Mouse (Mus musculus): ENCODE data around the gene Gls. TPM values are rescaled to one million over a fixed set of nuclear protein-coding genes. Genes with fewer than 3 reads are reported as not detected.

Gene Gls
- polyA plus RNA-seq, 1 experiment from 2014 or later: 33.9 TPM

- H3K36me3 ChIP-seq (ENCODE audit: control insufficient read depth, insufficient read depth): peaks cover 88% of the 10 kb centered on the region
- no peak overlapping the region for H3K4me3 ChIP-seq (ENCODE audit: low read depth, low read length)
- no peak for ATAC-seq
- no peak overlapping the region for H3K4me2 ChIP-seq (replicated peaks; ENCODE audit: low read depth)
- H3K27ac ChIP-seq (ENCODE audit: low read depth, low read length): no peak overlapping the region
- H3K9ac ChIP-seq (ENCODE audit: low read depth, low read length): no peak overlapping the region
- H3K27me3 ChIP-seq (replicated peaks; ENCODE audit: control insufficient read depth, insufficient read depth, low read length): no peaks in the 10 kb centered on the region
- H3K4me1 ChIP-seq (replicated peaks; ENCODE audit: control insufficient read depth, insufficient read depth, low read length): peaks cover 3% of the 10 kb centered on the region; the same call in 1 of the 2 replicates
- no peak for TF ChIP-seq CTCF (IDR thresholded peaks at IDR 0.05; ENCODE audit: low read depth)
- no peaks in the 10 kb centered on the region for H3K9me3 ChIP-seq (ENCODE audit: control insufficient read depth)
- 78% methylated on average over 7 of the region's 7 CpGs for WGBS
These were observed 84.9 kb downstream of the Gls start for GRCm38 (mm10) chr1:52148178-52148577.

- 91% methylated on average over 2 of the region's 2 CpGs for WGBS
- H3K9me3 ChIP-seq (ENCODE audit: control insufficient read depth): no peaks in the 10 kb centered on the region
- H3K27me3 ChIP-seq (replicated peaks; ENCODE audit: control insufficient read depth, insufficient read depth, low read length): no peaks in the 10 kb centered on the region
- no peak overlapping the region for H3K4me2 ChIP-seq (replicated peaks; ENCODE audit: low read depth)
- ATAC-seq: no peak
- H3K36me3 ChIP-seq (ENCODE audit: control insufficient read depth, insufficient read depth): peaks cover 84% of the 10 kb centered on the region
- no peak overlapping the region for H3K27ac ChIP-seq (ENCODE audit: low read depth, low read length)
- peaks cover 3% of the 10 kb centered on the region; the same call in 1 of the 2 replicates for H3K4me1 ChIP-seq (replicated peaks; ENCODE audit: control insufficient read depth, insufficient read depth, low read length)
- no peak overlapping the region for H3K4me3 ChIP-seq (ENCODE audit: low read depth, low read length)
- TF ChIP-seq CTCF (IDR thresholded peaks at IDR 0.05; ENCODE audit: low read depth): no peak
- H3K9ac ChIP-seq (ENCODE audit: low read depth, low read length): no peak overlapping the region
These were observed 85.6 kb downstream of the Gls start for GRCm38 (mm10) chr1:52147431-52147830.

DNA sequence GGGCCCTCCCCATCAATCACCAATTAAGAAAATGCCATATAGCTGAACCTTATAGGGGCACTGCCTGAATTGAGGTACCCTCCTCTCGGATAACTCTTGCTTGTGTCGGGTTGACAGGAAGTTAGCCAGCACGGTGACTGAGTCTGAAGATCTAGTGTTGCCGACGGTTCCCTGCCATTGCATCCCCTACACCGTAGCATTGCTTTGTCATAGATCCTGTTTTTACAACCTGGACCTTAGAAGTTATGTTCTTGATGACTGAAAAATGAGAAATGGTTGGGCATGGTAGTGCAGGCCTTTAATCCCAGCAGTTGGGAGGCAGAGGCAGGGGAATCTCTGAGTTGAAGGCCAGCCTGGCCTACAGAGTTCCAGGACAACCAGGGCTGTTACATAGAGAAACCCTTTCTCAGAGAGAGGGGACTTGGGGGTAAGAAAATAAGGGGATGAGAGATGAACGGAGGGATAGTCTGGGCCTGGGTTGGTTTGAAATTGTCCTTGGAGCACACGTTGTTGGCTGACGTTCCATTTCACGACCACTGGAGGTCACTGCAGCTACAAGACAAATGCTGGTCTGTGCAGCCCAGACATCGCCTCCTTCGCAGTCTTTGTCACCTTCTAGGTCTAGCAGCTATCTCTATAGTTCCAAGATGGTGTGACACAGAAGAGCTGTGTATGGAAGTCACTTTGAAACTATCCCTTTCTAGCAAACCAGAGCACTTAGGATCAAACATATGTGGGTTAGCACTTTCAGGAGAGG lies 86.6 kb downstream of the Gls start:
- no peaks in the 10 kb centered on the region for H3K9me3 ChIP-seq (ENCODE audit: control insufficient read depth)
- WGBS: 60% methylated on average over 12 of the region's 12 CpGs
- H3K4me2 ChIP-seq (replicated peaks; ENCODE audit: low read depth): no peak overlapping the region
- peaks cover 79% of the 10 kb centered on the region for H3K36me3 ChIP-seq (ENCODE audit: control insufficient read depth, insufficient read depth)
- H3K4me1 ChIP-seq (replicated peaks; ENCODE audit: control insufficient read depth, insufficient read depth, low read length): peaks cover 3% of the 10 kb centered on the region; the same call in 1 of the 2 replicates
- no peak overlapping the region for H3K27ac ChIP-seq (ENCODE audit: low read depth, low read length)
- no peak overlapping the region for H3K4me3 ChIP-seq (ENCODE audit: low read depth, low read length)
- peak; percentile 88 for TF ChIP-seq CTCF (IDR thresholded peaks at IDR 0.05; ENCODE audit: low read depth)
- ATAC-seq: peak; percentile 31; the same call in 1 of the 2 replicates
- H3K27me3 ChIP-seq (replicated peaks; ENCODE audit: control insufficient read depth, insufficient read depth, low read length): no peaks in the 10 kb centered on the region
- no peak overlapping the region for H3K9ac ChIP-seq (ENCODE audit: low read depth, low read length)

GRCm38 (mm10) chr1:52144907-52145306 lies 88.1 kb downstream of the Gls start:
- TF ChIP-seq CTCF (IDR thresholded peaks at IDR 0.05; ENCODE audit: low read depth): no peak
- Histone ChIP-seq H3K4me2 (replicated peaks; ENCODE audit: low read depth) (no peak overlapping the region), H3K9me3 (ENCODE audit: control insufficient read depth) (no peaks in the 10 kb centered on the region), H3K9ac (ENCODE audit: low read depth, low read length) (no peak overlapping the region), H3K36me3 (ENCODE audit: control insufficient read depth, insufficient read depth) (peaks cover 81% of the 10 kb centered on the region), H3K27me3 (replicated peaks; ENCODE audit: control insufficient read depth, insufficient read depth, low read length) (no peaks in the 10 kb centered on the region), H3K4me1 (replicated peaks; ENCODE audit: control insufficient read depth, insufficient read depth, low read length) (peaks cover 2% of the 10 kb centered on the region; the same call in 1 of the 2 replicates), H3K4me3 (ENCODE audit: low read depth, low read length) (no peak overlapping the region), H3K27ac (ENCODE audit: low read depth, low read length) (no peak overlapping the region)
- ATAC-seq: no peak
- 67% methylated on average over 10 of the region's 10 CpGs for WGBS

GRCm38 (mm10) chr1:52143596-52144156 lies 89.4 kb downstream of the Gls start:
- Histone ChIP-seq H3K9me3 (ENCODE audit: control insufficient read depth) (no peaks in the 10 kb centered on the region), H3K4me2 (replicated peaks; ENCODE audit: low read depth) (no peak overlapping the region), H3K27ac (ENCODE audit: low read depth, low read length) (no peak overlapping the region), H3K27me3 (replicated peaks; ENCODE audit: control insufficient read depth, insufficient read depth, low read length) (no peaks in the 10 kb centered on the region), H3K4me3 (ENCODE audit: low read depth, low read length) (no peak overlapping the region), H3K9ac (ENCODE audit: low read depth, low read length) (no peak overlapping the region), H3K36me3 (ENCODE audit: control insufficient read depth, insufficient read depth) (peaks cover 81% of the 10 kb centered on the region), H3K4me1 (replicated peaks; ENCODE audit: control insufficient read depth, insufficient read depth, low read length) (no peaks in the 10 kb centered on the region)
- ATAC-seq: no peak
- TF ChIP-seq CTCF (IDR thresholded peaks at IDR 0.05; ENCODE audit: low read depth): no peak
- WGBS: 92% methylated on average over 7 of the region's 7 CpGs

GRCm38 (mm10) chr1:52143191-52143590 lies 89.8 kb downstream of the Gls start:
- H3K4me2 ChIP-seq (replicated peaks; ENCODE audit: low read depth): no peak overlapping the region
- H3K27ac ChIP-seq (ENCODE audit: low read depth, low read length): no peak overlapping the region
- no peak for ATAC-seq

More at GRCm38 (mm10) chr1:52143191-52143590, 89.8 kb downstream of the Gls start:
- Histone ChIP-seq H3K4me1 (replicated peaks; ENCODE audit: control insufficient read depth, insufficient read depth, low read length) (no peaks in the 10 kb centered on the region), H3K36me3 (ENCODE audit: control insufficient read depth, insufficient read depth) (peaks cover 82% of the 10 kb centered on the region), H3K27me3 (replicated peaks; ENCODE audit: control insufficient read depth, insufficient read depth, low read length) (no peaks in the 10 kb centered on the region), H3K9ac (ENCODE audit: low read depth, low read length) (no peak overlapping the region), H3K9me3 (ENCODE audit: control insufficient read depth) (no peaks in the 10 kb centered on the region), H3K4me3 (ENCODE audit: low read depth, low read length) (no peak overlapping the region)
- no peak for TF ChIP-seq CTCF (IDR thresholded peaks at IDR 0.05; ENCODE audit: low read depth)
- 87% methylated on average over 4 of the region's 4 CpGs for WGBS
